Mouse (Mus musculus) liver, embryonic 14.5 days (tissue): ENCODE results near the gene Ppp1r12b.

Experiments
- CTCF ChIP-seq: IDR thresholded peaks from 2 replicates; pipeline ENCODE4 v1.5.1; 2016; ENCODE audit warnings: antibody characterized with exemption, low read depth, control low read depth
- EP300 ChIP-seq: IDR thresholded peaks from 2 replicates; pipeline ENCODE4 v1.6.1; 2016; ENCODE audit warnings: antibody characterized with exemption, low read depth

GRCm38 (mm10) chr1:134851211-134851610, 104.5 kb downstream of the Ppp1r12b start:
- TF ChIP-seq EP300: no peak
- no peak for TF ChIP-seq CTCF
